Mouse (Mus musculus) thymus, adult 2 months (tissue): Measurements from ENCODE around the gene Plekho2. TPM values are rescaled to one million over a fixed set of nuclear protein-coding genes. Genes with fewer than 3 reads are reported as not detected.

Experiments used
- DNase-seq: peaks from one replicate; pipeline ENCODE4 v3.0.0; 2021
- H3K27ac ChIP-seq: fragments of 200-500 bp; 2 replicates; pipeline ENCODE4 v1.5.1; 2012; ENCODE audit warnings: low read length, control low read depth; ENCODE audit not compliant: control insufficient read depth, insufficient read depth
- H3K27me3 ChIP-seq: fragments of 200-500 bp; 2 replicates; pipeline ENCODE4 v1.6.1; 2012; ENCODE audit warnings: mild to moderate bottlenecking, low read length, moderate library complexity, mixed read lengths; ENCODE audit not compliant: control insufficient read depth, insufficient read depth
- H3K36me3 ChIP-seq: fragments of 200-500 bp; 2 replicates; pipeline ENCODE4 v1.6.1; 2012; ENCODE audit warnings: mild to moderate bottlenecking, low read length, moderate library complexity; ENCODE audit not compliant: control insufficient read depth, insufficient read depth
- H3K4me1 ChIP-seq: fragments of 200-500 bp; replicated peaks from 2 replicates; pipeline ENCODE4 v1.6.1; 2012; ENCODE audit warnings: low read length; ENCODE audit not compliant: control insufficient read depth, insufficient read depth
- H3K4me3 ChIP-seq: fragments of 200-500 bp; 2 replicates; pipeline ENCODE4 v1.5.1; 2012; ENCODE audit warnings: mild to moderate bottlenecking, low read length, control low read depth, moderate library complexity; ENCODE audit not compliant: control insufficient read depth, insufficient read depth
- CTCF ChIP-seq: fragments of 200-500 bp; IDR thresholded peaks from 2 replicates; pipeline ENCODE4 v1.5.1; 2012; ENCODE audit warnings: mild to moderate bottlenecking, control low read depth, low read length, moderate library complexity, borderline replicate concordance; ENCODE audit not compliant: control insufficient read depth, poor library complexity, insufficient read depth; ENCODE audit errors: extremely low read depth
- POLR2A ChIP-seq: fragments of 200-500 bp; IDR thresholded peaks from 2 replicates; pipeline ENCODE4 v1.6.1; 2012; ENCODE audit warnings: mild to moderate bottlenecking, low read length, control low read depth, moderate library complexity; ENCODE audit not compliant: control insufficient read depth, poor library complexity, insufficient read depth; ENCODE audit errors: extremely low read depth
- WGBS: fragments of 180-500 bp; shearing (Covaris S2); methylation state at CpG from one replicate; pipeline ENCODE4 v1.1.7; 2018; 5-methylcytosine and 5-hydroxymethylcytosine counted together
- polyA plus RNA-seq: library from polyadenylated mRNA; depleted of rRNA; stranded (reverse); fragments of >200 nt; gene quantifications from 2 replicates; pipeline ENCODE4 v1.2.3, GENCODE M21; 2012

The Plekho2 gene
- polyA plus RNA-seq, 1 experiment = 38.8 TPM

DNA sequence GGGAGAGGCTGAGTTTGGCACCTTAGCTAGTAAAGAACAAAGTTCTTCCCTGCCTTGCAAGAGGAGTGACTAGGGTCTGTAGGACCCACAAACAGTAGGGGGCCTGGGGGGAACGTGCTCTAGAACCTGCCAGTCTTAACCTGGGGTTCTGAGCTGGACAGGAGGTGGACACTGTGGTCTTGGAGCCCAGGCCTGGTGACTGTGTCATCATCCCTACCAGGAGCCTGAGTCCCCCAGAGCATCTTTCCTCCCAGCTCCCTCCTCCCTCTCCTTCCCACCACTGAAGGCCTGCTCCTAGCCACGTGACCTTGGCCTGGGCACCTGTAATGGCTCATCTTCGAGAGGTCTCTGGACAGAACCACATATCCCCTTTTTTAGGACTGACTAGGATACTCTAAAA, 45.7 kb downstream of the Plekho2 start:
- H3K4me1 ChIP-seq = peaks cover 35% of the 10 kb centered on the region
- H3K27ac ChIP-seq = no peak overlapping the region
- H3K4me3 ChIP-seq = no peak overlapping the region
- no peak for DNase-seq
- H3K27me3 ChIP-seq = no peaks in the 10 kb centered on the region
- WGBS = 95% methylated on average over 3 of the region's 3 CpGs
- no peak for TF ChIP-seq POLR2A
- TF ChIP-seq CTCF = no peak
- H3K36me3 ChIP-seq = no peaks in the 10 kb centered on the region

DNA sequence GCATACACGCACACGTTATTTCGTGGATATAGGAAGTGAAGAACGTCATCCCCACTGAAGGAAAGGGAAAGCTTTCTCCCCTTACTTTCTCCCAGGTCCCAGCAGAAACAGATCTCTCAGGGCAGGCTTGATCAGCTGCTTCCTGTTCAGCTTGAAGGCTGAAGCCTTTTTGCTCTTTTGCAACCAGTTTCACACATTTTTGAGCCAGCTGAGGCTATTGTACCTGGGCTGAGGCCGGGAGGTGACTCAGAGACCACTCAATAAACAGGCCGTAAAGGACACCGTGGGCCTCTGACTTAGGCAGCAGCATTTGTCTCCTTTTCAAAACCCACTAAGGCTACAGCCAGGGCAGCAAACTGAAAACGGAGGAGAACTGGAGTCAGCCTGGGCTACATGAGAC, 46.9 kb downstream of the Plekho2 start:
- no peak for DNase-seq
- Histone ChIP-seq H3K4me1 (peaks cover 35% of the 10 kb centered on the region), H3K36me3 (no peaks in the 10 kb centered on the region), H3K27ac (no peak overlapping the region), H3K27me3 (no peaks in the 10 kb centered on the region), H3K4me3 (no peak overlapping the region)
- no peak for TF ChIP-seq CTCF
- no peak for TF ChIP-seq POLR2A
- WGBS = 48% methylated on average over 8 of the region's 8 CpGs

DNA sequence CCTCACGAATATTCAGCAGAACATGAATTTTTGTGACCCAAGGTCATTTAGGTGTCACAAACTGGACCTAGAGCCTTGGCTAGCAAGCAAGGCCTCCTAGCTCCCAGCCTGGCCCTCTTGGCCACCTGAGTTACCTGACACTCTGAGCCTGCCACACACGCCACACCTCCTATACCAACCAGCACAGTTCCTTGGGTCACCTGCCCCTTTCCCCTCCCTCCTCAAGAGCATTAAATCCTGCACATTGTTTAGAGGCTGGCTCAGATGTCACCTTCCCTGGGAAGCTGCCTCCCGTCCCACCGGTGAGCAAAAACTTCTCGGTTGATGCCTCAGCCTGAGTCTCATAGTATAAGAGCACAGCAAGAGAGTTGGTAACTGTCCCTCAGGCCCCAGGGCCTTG, 48.6 kb downstream of the Plekho2 start:
- Histone ChIP-seq H3K4me3 (no peak overlapping the region), H3K36me3 (no peaks in the 10 kb centered on the region), H3K27me3 (no peaks in the 10 kb centered on the region), H3K27ac (no peak overlapping the region), H3K4me1 (peaks cover 31% of the 10 kb centered on the region)
- TF ChIP-seq POLR2A = no peak
- TF ChIP-seq CTCF = no peak
- DNase-seq = no peak
- WGBS = 96% methylated on average over 5 of the region's 5 CpGs

DNA sequence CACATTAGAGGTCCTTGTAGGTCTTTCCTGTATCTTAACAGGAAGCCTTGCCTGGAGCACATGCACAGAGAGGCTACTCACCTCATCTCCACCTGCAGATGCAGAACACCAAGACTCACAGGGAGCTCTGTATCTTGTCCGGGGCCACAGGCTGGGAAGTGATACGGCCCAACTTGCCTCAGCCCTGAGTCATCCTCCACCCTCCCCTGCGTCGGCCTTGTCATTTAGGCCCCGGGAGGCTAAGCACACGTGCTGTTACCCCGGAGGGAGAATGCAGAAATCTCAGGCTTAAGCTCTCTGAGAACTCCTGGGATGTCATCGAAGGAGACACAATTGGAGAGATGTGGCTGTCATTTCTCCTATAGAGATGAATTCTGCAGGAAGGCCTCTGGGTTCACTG, 50.2 kb downstream of the Plekho2 start:
- Histone ChIP-seq H3K4me1 (peaks cover 18% of the 10 kb centered on the region), H3K27ac (no peak overlapping the region), H3K4me3 (no peak overlapping the region), H3K36me3 (no peaks in the 10 kb centered on the region), H3K27me3 (no peaks in the 10 kb centered on the region)
- DNase-seq = no peak
- WGBS = 96% methylated on average over 8 of the region's 8 CpGs
- TF ChIP-seq CTCF = no peak
- TF ChIP-seq POLR2A = no peak

DNA sequence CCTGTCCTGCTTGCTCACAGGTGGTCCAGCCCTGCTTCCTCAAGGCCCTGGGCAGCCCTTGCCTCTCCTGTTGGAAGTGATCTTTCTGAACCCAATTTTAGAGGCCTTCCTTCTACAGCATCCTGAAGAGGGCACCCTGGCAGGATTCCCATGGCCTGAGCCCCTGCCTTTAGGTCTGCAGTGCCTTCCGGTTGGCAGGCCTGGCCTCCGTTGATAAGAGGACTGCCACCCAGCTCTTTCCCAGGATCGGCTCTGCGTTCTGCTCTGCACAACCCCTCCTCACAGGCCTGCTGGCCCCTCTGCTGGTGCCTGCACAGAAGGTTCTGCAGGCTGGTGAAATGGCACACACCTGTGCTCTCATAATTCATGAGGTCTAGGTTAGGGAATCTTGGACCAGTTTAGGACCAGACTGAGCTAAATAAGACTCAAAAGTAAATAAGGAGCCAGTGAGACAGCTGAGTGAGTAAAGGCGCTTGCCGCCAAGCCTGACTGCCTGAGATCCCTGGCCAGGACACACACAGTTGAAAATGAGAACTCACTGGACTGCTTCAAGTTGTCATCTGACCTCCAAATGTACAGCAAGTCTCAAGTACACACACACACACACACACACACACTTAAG, 51.3 kb downstream of the Plekho2 start:
- no peak overlapping the region for H3K27ac ChIP-seq
- WGBS = 83% methylated on average over 6 of the region's 6 CpGs
- no peak overlapping the region for H3K4me3 ChIP-seq
- no peaks in the 10 kb centered on the region for H3K27me3 ChIP-seq
- no peaks in the 10 kb centered on the region for H3K36me3 ChIP-seq
- no peak for DNase-seq
- TF ChIP-seq CTCF (no peak), POLR2A (no peak)
- H3K4me1 ChIP-seq = peaks cover 9% of the 10 kb centered on the region

DNA sequence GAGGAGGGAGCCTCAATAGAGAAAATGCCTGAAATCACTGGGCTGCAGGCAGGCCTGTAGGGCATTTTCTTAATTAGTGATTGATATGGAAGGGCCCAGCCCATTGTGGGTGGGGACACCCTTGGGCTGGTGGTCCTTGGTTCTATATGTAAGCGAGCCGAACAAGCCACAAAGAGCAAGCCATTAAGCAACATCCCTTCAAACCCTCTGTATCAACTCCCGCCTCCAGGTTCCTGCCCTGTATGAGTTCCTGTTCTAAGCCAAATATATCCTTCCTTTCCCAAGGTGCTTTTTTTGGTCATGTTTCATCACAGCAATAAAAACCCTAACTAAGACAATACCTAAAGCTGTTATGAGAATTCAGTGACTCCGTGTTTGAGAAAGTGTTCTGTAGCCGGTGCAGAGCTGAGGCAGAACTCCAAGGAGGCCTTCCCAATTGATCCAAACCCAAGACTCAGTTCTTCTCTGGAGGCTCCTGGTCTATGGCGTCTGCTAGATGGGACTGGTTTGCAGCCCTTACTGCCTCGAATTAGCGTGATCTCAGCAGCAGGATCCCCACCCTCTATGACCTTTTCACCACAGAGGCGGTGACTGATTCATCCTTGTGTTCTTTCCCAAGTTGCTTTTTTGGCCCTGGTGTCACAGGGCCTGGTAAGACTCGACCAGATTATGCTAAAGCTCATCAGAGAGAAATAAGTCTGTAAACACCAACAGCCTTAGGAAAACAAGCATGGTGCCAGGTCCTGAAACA, 54.2 kb downstream of the Plekho2 start:
- 90% methylated on average over 10 of the region's 10 CpGs for WGBS
- H3K4me3 ChIP-seq = no peak overlapping the region
- no peaks in the 10 kb centered on the region for H3K27me3 ChIP-seq
- no peak overlapping the region for H3K27ac ChIP-seq
- no peak for DNase-seq
- H3K36me3 ChIP-seq = no peaks in the 10 kb centered on the region
- no peak for TF ChIP-seq CTCF
- no peak for TF ChIP-seq POLR2A
- H3K4me1 ChIP-seq = peaks cover 4% of the 10 kb centered on the region; the same call in 1 of the 2 replicates
